Mouse (Mus musculus) ES-E14 (cell line): Measurements from ENCODE around the gene Zscan5b. TPM values are rescaled to one million over a fixed set of nuclear protein-coding genes. Genes with fewer than 3 reads are reported as not detected.
"Not testable (repeated sequence)": the region's sequence is repeated elsewhere in the genome, so short reads cannot be mapped to it uniquely, and the experiment has no call there.

Experiments used
- DNase-seq: peaks from one replicate; pipeline ENCODE4 v3.0.0-alpha.2; 2013; ENCODE audit warnings: low read depth, low spot score
- H3K27ac ChIP-seq: 2 replicates; pipeline ENCODE4 v1.5.1; 2012; ENCODE audit warnings: low read depth, mild to moderate bottlenecking, low read length, moderate library complexity, mixed read lengths; ENCODE audit not compliant: poor library complexity, insufficient read depth, severe bottlenecking
- H3K36me3 ChIP-seq: 2 replicates; pipeline ENCODE4 v1.6.1; 2012; ENCODE audit warnings: mild to moderate bottlenecking, low read length, moderate library complexity, mixed read lengths; ENCODE audit not compliant: control insufficient read depth, poor library complexity, insufficient read depth, severe bottlenecking
- H3K4me1 ChIP-seq, 2 experiments: fragments of 150-350 bp in 1 of 2; sonication (generic) in 1 of 2; 2 replicates each; pipeline ENCODE4 v1.6.1; 2012; ENCODE audit warnings: low read length in 2 of 2, mild to moderate bottlenecking in 1 of 2, mixed read lengths in 1 of 2; ENCODE audit not compliant: control insufficient read depth in 2 of 2, insufficient read depth in 2 of 2, poor library complexity in 1 of 2
- H3K4me3 ChIP-seq, 2 experiments: fragments of 150-350 bp in 1 of 2; sonication (generic) in 1 of 2; 2 replicates each; pipeline ENCODE4 v1.5.1; 2012; ENCODE audit warnings: low read length in 2 of 2, low read depth in 1 of 2, mild to moderate bottlenecking in 1 of 2, mixed read lengths in 1 of 2; ENCODE audit not compliant: insufficient read depth in 1 of 2, poor library complexity in 1 of 2, severe bottlenecking in 1 of 2
- H3K9ac ChIP-seq: 2 replicates; pipeline ENCODE4 v1.6.1; 2012; ENCODE audit warnings: low read depth, mild to moderate bottlenecking, low read length, mixed read lengths; ENCODE audit not compliant: poor library complexity, insufficient read depth, severe bottlenecking
- H3K9me3 ChIP-seq: fragments of 150-350 bp; sonication (generic); 2 replicates; pipeline ENCODE4 v1.6.1; 2012; ENCODE audit warnings: low read depth, mild to moderate bottlenecking, low read length; ENCODE audit not compliant: control insufficient read depth, insufficient read depth
- CHD2 ChIP-seq: IDR thresholded peaks from 2 replicates; pipeline ENCODE4 v1.6.1; 2014; ENCODE audit warnings: mild to moderate bottlenecking, low read depth, low read length, inconsistent platforms
- HCFC1 ChIP-seq: IDR thresholded peaks from 2 replicates; pipeline ENCODE4 v1.6.1; 2012; ENCODE audit warnings: low read length, inconsistent platforms, borderline replicate concordance; ENCODE audit not compliant: insufficient read depth
- MAFK ChIP-seq: IDR thresholded peaks from 2 replicates; pipeline ENCODE4 v1.6.1; 2014; ENCODE audit warnings: mild to moderate bottlenecking, low read depth, low read length, inconsistent platforms; ENCODE audit not compliant: insufficient read depth
- ZC3H11A ChIP-seq: IDR thresholded peaks from 2 replicates; pipeline ENCODE4 v1.6.1; 2012; ENCODE audit warnings: low read depth, mild to moderate bottlenecking, inconsistent platforms, low read length, borderline replicate concordance
- ZNF384 ChIP-seq: IDR thresholded peaks from 2 replicates; pipeline ENCODE4 v1.6.1; 2012; ENCODE audit warnings: low read depth, low read length, inconsistent platforms
- in situ Hi-C, 2 experiments: fragments of 600-800 bp; cut with MboI; formaldehyde crosslinking; loops; one replicate each; pipeline ENCODE4 v1.15.1; 2025; ENCODE audit warnings: low sequenced_read_pairs in 2 of 2, inconsistent platforms in 1 of 2; ENCODE audit not compliant: unreplicated experiment in 2 of 2
- total RNA-seq: library from RNA; depleted of rRNA; stranded (reverse); fragments of 300-350 nt; gene quantifications from 2 replicates; pipeline ENCODE4 v1.2.3, GENCODE M21; 2012

Gene Zscan5b
- total RNA-seq, 1 experiment = 2.1 TPM

GRCm38 (mm10) chr7:6239787-6240186 is 17.7 kb downstream of the Zscan5b start:
- TF ChIP-seq HCFC1 = no peak
- TF ChIP-seq CHD2 = peak; percentile 75; the same call in 1 of the 2 replicates
- no peak for TF ChIP-seq ZNF384
- no peak for TF ChIP-seq ZC3H11A
- TF ChIP-seq MAFK = no peak
- Histone ChIP-seq H3K4me3 (peak overlapping the region in 1 of 2 experiments; percentile 38; a peak in 2 of 4 replicates), H3K9ac (peak overlapping the region; percentile 62), H3K27ac (no peak overlapping the region), H3K36me3 (no peaks in the 10 kb centered on the region; the same call in 1 of the 2 replicates), H3K9me3 (no peaks in the 10 kb centered on the region), H3K4me1 (peaks cover 2 to 11% of the 10 kb centered on the region in 2 experiments; a peak in 2 of 4 replicates)
- DNase-seq = peak; percentile 70
- in situ Hi-C loops = no loop called here

- in situ Hi-C loops, H3K9ac ChIP-seq, H3K27ac ChIP-seq, H3K36me3 ChIP-seq, H3K4me3 ChIP-seq, H3K9me3 ChIP-seq: not testable (repeated sequence)
- TF ChIP-seq MAFK = 0 out of 2 replicates have a peak, but pooled peaks have one; percentile 21
- peak; percentile 68 for DNase-seq
- peaks cover 2 to 14% of the 10 kb centered on the region in 2 experiments; a peak in 2 of 4 replicates for H3K4me1 ChIP-seq
Measured at GRCm38 (mm10) chr7:6240841-6241425, 18.9 kb downstream of the Zscan5b start.

GRCm38 (mm10) chr7:6244361-6245292 is 22.5 kb downstream of the Zscan5b start:
- Histone ChIP-seq H3K27ac (no peak overlapping the region; the same call in 1 of the 2 replicates), H3K4me1 (peaks cover 2 to 12% of the 10 kb centered on the region in 2 experiments; a peak in 2 of 4 replicates), H3K36me3 (no peaks in the 10 kb centered on the region), H3K4me3 (no peak overlapping the region), H3K9ac (no peak overlapping the region), H3K9me3 (no peaks in the 10 kb centered on the region)
- in situ Hi-C loops = no loop called here
- TF ChIP-seq CHD2 (no peak), ZNF384 (no peak), ZC3H11A (no peak), HCFC1 (no peak), MAFK (no peak)
- no peak for DNase-seq

- no peak within 1 kb of the TSS for H3K9ac ChIP-seq
- H3K36me3 ChIP-seq = no peaks in the 10 kb centered on the region; the same call in 1 of the 2 replicates
- no peak within 1 kb of the TSS for H3K4me3 ChIP-seq
- H3K4me1 ChIP-seq = peaks cover 0 to under 1% of the 10 kb centered on the region in 2 experiments; a peak in 1 of 4 replicates
- no peaks in the 10 kb centered on the region for H3K9me3 ChIP-seq
- DNase-seq = no peak
- TF ChIP-seq HCFC1 (no peak), MAFK (no peak), CHD2 (no peak), ZNF384 (no peak), ZC3H11A (no peak)
- in situ Hi-C loops = no loop called here
- no peak within 1 kb of the TSS for H3K27ac ChIP-seq
Measured at GRCm38 (mm10) chr7:6252410-6252809, 30.3 kb downstream of the Zscan5b start, which contains the start of gene Epp13. TSS of gene Epp13 (plus strand) at chr7:6252710.
